Mouse (Mus musculus): ENCODE measurements at regions not wholly inside any gene's neighbourhood (a gene's known extent, or its start where the extent isn't known, plus 50 kb on each side); places are given as distances from the start of the nearest gene placed in this dataset.

GRCm38 (mm10) chr5:149338016-149338696 lies 73.4 kb upstream of the Medag start:
- no peaks in the 10 kb centered on the region for H3K4me1 ChIP-seq (ENCODE audit: control insufficient read depth, insufficient read depth, low read length)
- 65% methylated on average over 15 of the region's 15 CpGs for WGBS
- no peak overlapping the region for H3K27ac ChIP-seq (ENCODE audit: low read depth, low read length)
- H3K4me2 ChIP-seq (replicated peaks; ENCODE audit: low read depth, low read length) = no peak overlapping the region
- no peak for ATAC-seq (ENCODE audit: low FRiP score, low TSS enrichment)
- H3K36me3 ChIP-seq (ENCODE audit: control insufficient read depth, insufficient read depth, low read length) = no peaks in the 10 kb centered on the region
- no peak overlapping the region for H3K9ac ChIP-seq (ENCODE audit: low read depth, low read length)
- no peak overlapping the region for H3K4me3 ChIP-seq (ENCODE audit: low read length)
- no peaks in the 10 kb centered on the region for H3K27me3 ChIP-seq (ENCODE audit: control insufficient read depth, insufficient read depth, low read length)
- no peaks in the 10 kb centered on the region for H3K9me3 ChIP-seq (ENCODE audit: control insufficient read depth, low read length)

DNA sequence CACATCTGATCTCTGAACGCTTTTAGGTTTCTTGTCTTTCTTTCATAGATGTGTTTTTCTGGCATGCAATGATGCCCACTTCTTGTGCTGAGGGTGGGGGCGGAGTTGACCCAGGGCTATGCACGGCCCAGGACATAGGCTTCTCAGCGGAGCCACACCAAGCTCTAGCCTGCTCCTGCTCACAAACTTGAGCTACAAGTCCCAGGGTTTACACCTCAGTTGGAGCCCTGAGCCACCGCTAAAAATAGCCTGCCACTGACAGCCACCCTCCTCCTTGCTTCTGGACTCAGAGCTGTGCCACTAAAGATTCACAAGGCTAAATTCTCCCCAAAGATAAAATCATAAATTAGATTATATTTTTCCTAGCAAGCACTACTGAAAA lies 72.9 kb upstream of the Medag start:
- no peaks in the 10 kb centered on the region for H3K4me1 ChIP-seq (ENCODE audit: control insufficient read depth, insufficient read depth, low read length)
- H3K9me3 ChIP-seq (ENCODE audit: control insufficient read depth, low read length) = no peaks in the 10 kb centered on the region
- H3K27me3 ChIP-seq (ENCODE audit: control insufficient read depth, insufficient read depth, low read length) = no peaks in the 10 kb centered on the region
- 57% methylated on average over 5 of the region's 5 CpGs for WGBS
- H3K27ac ChIP-seq (ENCODE audit: low read depth, low read length) = no peak overlapping the region
- ATAC-seq (ENCODE audit: low FRiP score, low TSS enrichment) = no peak
- H3K9ac ChIP-seq (ENCODE audit: low read depth, low read length) = no peak overlapping the region
- H3K4me3 ChIP-seq (ENCODE audit: low read length) = no peak overlapping the region
- H3K36me3 ChIP-seq (ENCODE audit: control insufficient read depth, insufficient read depth, low read length) = no peaks in the 10 kb centered on the region
- no peak overlapping the region for H3K4me2 ChIP-seq (replicated peaks; ENCODE audit: low read depth, low read length)

DNA sequence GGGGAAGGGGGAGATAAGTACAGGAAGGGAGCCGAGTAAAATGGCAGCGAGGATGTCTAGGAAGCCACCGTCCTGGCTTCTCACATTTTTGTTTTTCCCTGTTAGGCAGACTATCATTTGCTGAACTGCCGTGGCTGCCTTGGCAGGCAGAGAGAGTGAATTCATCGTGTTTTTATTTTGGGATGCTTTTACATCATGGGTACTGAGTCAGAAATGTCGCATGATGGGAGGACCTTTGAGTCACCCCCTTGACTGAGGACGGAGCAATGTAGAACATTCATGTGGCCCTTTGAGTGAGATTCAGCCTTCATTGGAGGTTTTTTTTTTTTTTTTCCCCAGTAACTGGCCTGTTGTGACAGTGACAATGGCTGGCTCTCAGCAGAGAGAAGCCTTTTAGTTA lies 71.2 kb upstream of the Medag start:
- no peaks in the 10 kb centered on the region for H3K9me3 ChIP-seq (ENCODE audit: control insufficient read depth, low read length)
- H3K4me1 ChIP-seq (ENCODE audit: control insufficient read depth, insufficient read depth, low read length) = no peaks in the 10 kb centered on the region
- no peak overlapping the region for H3K9ac ChIP-seq (ENCODE audit: low read depth, low read length)
- no peaks in the 10 kb centered on the region for H3K27me3 ChIP-seq (ENCODE audit: control insufficient read depth, insufficient read depth, low read length)
- WGBS = 79% methylated on average over 7 of the region's 7 CpGs
- no peak overlapping the region for H3K4me2 ChIP-seq (replicated peaks; ENCODE audit: low read depth, low read length)
- no peaks in the 10 kb centered on the region for H3K36me3 ChIP-seq (ENCODE audit: control insufficient read depth, insufficient read depth, low read length)
- no peak overlapping the region for H3K4me3 ChIP-seq (ENCODE audit: low read length)
- ATAC-seq (ENCODE audit: low FRiP score, low TSS enrichment) = no peak
- H3K27ac ChIP-seq (ENCODE audit: low read depth, low read length) = no peak overlapping the region

GRCm38 (mm10) chr5:149341461-149341860 lies 70.1 kb upstream of the Medag start:
- Histone ChIP-seq H3K4me3 (ENCODE audit: low read length) (no peak overlapping the region), H3K9me3 (ENCODE audit: control insufficient read depth, low read length) (no peaks in the 10 kb centered on the region), H3K27ac (ENCODE audit: low read depth, low read length) (no peak overlapping the region), H3K36me3 (ENCODE audit: control insufficient read depth, insufficient read depth, low read length) (no peaks in the 10 kb centered on the region), H3K4me2 (replicated peaks; ENCODE audit: low read depth, low read length) (no peak overlapping the region), H3K4me1 (ENCODE audit: control insufficient read depth, insufficient read depth, low read length) (no peaks in the 10 kb centered on the region), H3K9ac (ENCODE audit: low read depth, low read length) (no peak overlapping the region), H3K27me3 (ENCODE audit: control insufficient read depth, insufficient read depth, low read length) (no peaks in the 10 kb centered on the region)
- 70% methylated on average over 6 of the region's 6 CpGs for WGBS
- no peak for ATAC-seq (ENCODE audit: low FRiP score, low TSS enrichment)

- Histone ChIP-seq H3K4me2 (replicated peaks; ENCODE audit: low read depth, low read length) (no peak overlapping the region), H3K36me3 (ENCODE audit: control insufficient read depth, insufficient read depth, low read length) (no peaks in the 10 kb centered on the region), H3K4me3 (ENCODE audit: low read length) (no peak overlapping the region), H3K9me3 (ENCODE audit: control insufficient read depth, low read length) (no peaks in the 10 kb centered on the region), H3K27ac (ENCODE audit: low read depth, low read length) (no peak overlapping the region), H3K27me3 (ENCODE audit: control insufficient read depth, insufficient read depth, low read length) (no peaks in the 10 kb centered on the region), H3K9ac (ENCODE audit: low read depth, low read length) (no peak overlapping the region), H3K4me1 (ENCODE audit: control insufficient read depth, insufficient read depth, low read length) (no peaks in the 10 kb centered on the region)
- 83% methylated on average over 21 of the region's 21 CpGs for WGBS
- ATAC-seq (ENCODE audit: low FRiP score, low TSS enrichment) = no peak
Measured at GRCm38 (mm10) chr5:149343610-149344527, 67.7 kb upstream of the Medag start.

- no peak for ATAC-seq (ENCODE audit: low FRiP score, low TSS enrichment)
- Histone ChIP-seq H3K4me2 (replicated peaks; ENCODE audit: low read depth, low read length) (no peak overlapping the region), H3K36me3 (ENCODE audit: control insufficient read depth, insufficient read depth, low read length) (no peaks in the 10 kb centered on the region), H3K27me3 (ENCODE audit: control insufficient read depth, insufficient read depth, low read length) (no peaks in the 10 kb centered on the region), H3K9ac (ENCODE audit: low read depth, low read length) (no peak overlapping the region), H3K4me3 (ENCODE audit: low read length) (no peak overlapping the region), H3K27ac (ENCODE audit: low read depth, low read length) (no peak overlapping the region), H3K4me1 (ENCODE audit: control insufficient read depth, insufficient read depth, low read length) (no peaks in the 10 kb centered on the region), H3K9me3 (ENCODE audit: control insufficient read depth, low read length) (no peaks in the 10 kb centered on the region)
- 85% methylated on average over 4 of the region's 4 CpGs for WGBS
Measured at GRCm38 (mm10) chr5:149344528-149344855, 67.1 kb upstream of the Medag start.

DNA sequence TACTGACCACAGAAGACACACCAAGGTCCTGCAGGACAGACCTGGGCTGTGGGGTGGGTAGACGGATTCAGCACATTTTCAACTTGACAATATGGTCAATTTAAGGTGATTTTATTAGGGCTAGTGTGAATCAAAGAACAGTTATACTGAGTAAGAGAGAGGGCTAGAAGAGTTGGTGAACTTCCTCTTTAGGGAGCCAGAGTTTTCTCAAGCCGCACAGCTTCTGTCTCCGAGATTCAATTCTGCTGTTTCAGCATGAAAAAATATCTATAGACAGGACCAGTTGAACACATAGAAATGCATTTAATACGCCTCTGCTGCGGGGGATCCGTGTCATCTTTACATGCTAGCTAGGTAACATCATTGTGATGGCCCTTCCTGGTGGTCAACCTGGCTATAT lies 66.4 kb upstream of the Medag start:
- Histone ChIP-seq H3K4me1 (ENCODE audit: control insufficient read depth, insufficient read depth, low read length) (no peaks in the 10 kb centered on the region), H3K9me3 (ENCODE audit: control insufficient read depth, low read length) (no peaks in the 10 kb centered on the region), H3K4me3 (ENCODE audit: low read length) (no peak overlapping the region), H3K27me3 (ENCODE audit: control insufficient read depth, insufficient read depth, low read length) (no peaks in the 10 kb centered on the region), H3K36me3 (ENCODE audit: control insufficient read depth, insufficient read depth, low read length) (no peaks in the 10 kb centered on the region), H3K4me2 (replicated peaks; ENCODE audit: low read depth, low read length) (no peak overlapping the region), H3K9ac (ENCODE audit: low read depth, low read length) (no peak overlapping the region), H3K27ac (ENCODE audit: low read depth, low read length) (no peak overlapping the region)
- no peak for ATAC-seq (ENCODE audit: low FRiP score, low TSS enrichment)
- WGBS = 92% methylated on average over 6 of the region's 6 CpGs

DNA sequence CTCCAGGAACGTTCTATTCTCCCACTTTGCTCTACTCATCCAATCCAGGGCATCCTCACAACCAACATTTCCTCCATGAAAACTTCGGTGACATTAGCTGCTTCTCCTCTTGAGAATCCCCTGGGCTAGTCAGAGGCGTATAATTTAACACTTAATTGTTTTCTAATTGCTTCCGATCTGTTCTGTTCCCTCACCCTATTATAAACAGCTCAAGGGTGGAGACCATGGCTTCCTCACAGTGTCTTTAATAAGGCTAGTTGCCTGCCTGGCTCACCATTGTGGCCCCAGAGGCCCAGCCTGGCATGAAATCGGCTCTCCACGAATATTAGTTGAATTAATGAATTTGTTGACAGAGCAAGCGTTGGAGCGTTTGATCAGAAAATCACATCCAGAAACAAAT lies 61.9 kb upstream of the Medag start:
- ATAC-seq (ENCODE audit: low FRiP score, low TSS enrichment) = no peak
- no peak overlapping the region for H3K9ac ChIP-seq (ENCODE audit: low read depth, low read length)
- H3K27me3 ChIP-seq (ENCODE audit: control insufficient read depth, insufficient read depth, low read length) = no peaks in the 10 kb centered on the region
- no peaks in the 10 kb centered on the region for H3K9me3 ChIP-seq (ENCODE audit: control insufficient read depth, low read length)
- no peak overlapping the region for H3K4me3 ChIP-seq (ENCODE audit: low read length)
- peaks cover 12% of the 10 kb centered on the region; the same call in 1 of the 2 replicates for H3K4me1 ChIP-seq (ENCODE audit: control insufficient read depth, insufficient read depth, low read length)
- no peak overlapping the region for H3K27ac ChIP-seq (ENCODE audit: low read depth, low read length)
- no peak overlapping the region for H3K4me2 ChIP-seq (replicated peaks; ENCODE audit: low read depth, low read length)
- WGBS = 49% methylated on average over 8 of the region's 8 CpGs
- H3K36me3 ChIP-seq (ENCODE audit: control insufficient read depth, insufficient read depth, low read length) = no peaks in the 10 kb centered on the region

DNA sequence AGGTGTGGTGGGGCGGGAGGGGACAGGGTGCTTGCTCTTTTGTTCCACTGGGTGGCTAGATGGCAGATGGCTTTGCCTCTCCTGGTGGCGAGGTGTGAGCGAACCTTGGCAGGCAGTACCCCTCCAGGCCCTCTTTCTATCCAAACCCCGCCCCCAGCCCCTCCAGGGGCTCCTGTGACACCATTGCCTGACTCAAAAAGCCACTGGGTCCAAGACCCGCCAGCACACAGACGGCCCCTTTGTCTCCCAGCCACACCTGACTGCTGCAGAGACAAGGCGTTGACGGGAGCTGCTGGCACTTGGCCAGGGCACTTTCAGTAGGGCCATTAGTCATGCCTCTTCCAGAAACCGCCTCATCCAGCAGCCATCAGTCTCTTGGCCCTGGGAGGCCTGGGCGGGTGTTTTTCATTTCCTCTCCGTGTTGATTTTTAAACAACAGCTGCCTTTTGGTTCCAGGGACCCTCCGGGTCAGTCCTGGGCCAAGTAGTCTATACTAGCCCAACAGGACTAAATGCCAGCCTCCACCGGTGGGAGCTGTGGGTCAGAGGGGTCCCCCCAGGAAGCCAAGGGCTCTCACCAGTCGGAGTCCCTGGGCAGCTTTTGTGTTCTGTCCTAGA lies 58.4 kb upstream of the Medag start:
- Histone ChIP-seq H3K9me3 (ENCODE audit: control insufficient read depth, low read length) (no peaks in the 10 kb centered on the region), H3K4me1 (ENCODE audit: control insufficient read depth, insufficient read depth, low read length) (peaks cover 12% of the 10 kb centered on the region; the same call in 1 of the 2 replicates), H3K4me3 (ENCODE audit: low read length) (no peak overlapping the region), H3K27ac (ENCODE audit: low read depth, low read length) (peak overlapping the region; percentile 65), H3K4me2 (replicated peaks; ENCODE audit: low read depth, low read length) (peak overlapping the region; percentile 15; the same call in 1 of the 2 replicates), H3K36me3 (ENCODE audit: control insufficient read depth, insufficient read depth, low read length) (no peaks in the 10 kb centered on the region), H3K27me3 (ENCODE audit: control insufficient read depth, insufficient read depth, low read length) (no peaks in the 10 kb centered on the region), H3K9ac (ENCODE audit: low read depth, low read length) (peak overlapping the region; percentile 18; the same call in 1 of the 2 replicates)
- WGBS = 21% methylated on average over 14 of the region's 14 CpGs
- ATAC-seq (ENCODE audit: low FRiP score, low TSS enrichment) = peak; percentile 83
